Mouse (Mus musculus): ENCODE results near the gene Rap1gap. TPM values are rescaled to one million over a fixed set of nuclear protein-coding genes. Genes with fewer than 3 reads are reported as not detected.

The Rap1gap gene
- polyA plus RNA-seq, 1 experiment = 9.5 TPM

- Histone ChIP-seq H3K4me1 (ENCODE audit: control insufficient read depth, insufficient read depth, low read length) (no peaks in the 10 kb centered on the region), H3K4me3 (ENCODE audit: low read depth, low read length) (no peak overlapping the region), H3K9ac (ENCODE audit: low read depth, poor library complexity, severe bottlenecking) (no peak overlapping the region), H3K36me3 (ENCODE audit: control insufficient read depth, insufficient read depth, low read length, poor library complexity, severe bottlenecking) (no peaks in the 10 kb centered on the region), H3K9me3 (replicated peaks; ENCODE audit: control insufficient read depth, insufficient read depth, low read length, poor library complexity, severe bottlenecking) (no peaks in the 10 kb centered on the region), H3K27ac (ENCODE audit: insufficient read depth, low read length) (no peak overlapping the region), H3K27me3 (ENCODE audit: control insufficient read depth, insufficient read depth, low read length, poor library complexity, severe bottlenecking) (no peaks in the 10 kb centered on the region)
- TF ChIP-seq CTCF (IDR thresholded peaks at IDR 0.05; ENCODE audit: low read depth, low read length) (no peak), EP300 (IDR thresholded peaks at IDR 0.05; ENCODE audit: insufficient read depth, low read depth, low read length) (no peak), POLR2A (IDR thresholded peaks at IDR 0.05; ENCODE audit: insufficient read depth, low read length) (no peak)
Observed at GRCm38 (mm10) chr4:137750121-137750520, 85.6 kb downstream of the Rap1gap start.

- Histone ChIP-seq H3K4me1 (ENCODE audit: control insufficient read depth, insufficient read depth, low read length) (no peaks in the 10 kb centered on the region), H3K27ac (ENCODE audit: insufficient read depth, low read length) (no peak overlapping the region), H3K9ac (ENCODE audit: low read depth, poor library complexity, severe bottlenecking) (no peak overlapping the region), H3K27me3 (ENCODE audit: control insufficient read depth, insufficient read depth, low read length, poor library complexity, severe bottlenecking) (no peaks in the 10 kb centered on the region), H3K36me3 (ENCODE audit: control insufficient read depth, insufficient read depth, low read length, poor library complexity, severe bottlenecking) (no peaks in the 10 kb centered on the region), H3K4me3 (ENCODE audit: low read depth, low read length) (no peak overlapping the region), H3K9me3 (replicated peaks; ENCODE audit: control insufficient read depth, insufficient read depth, low read length, poor library complexity, severe bottlenecking) (no peaks in the 10 kb centered on the region)
- no peak for TF ChIP-seq CTCF (IDR thresholded peaks at IDR 0.05; ENCODE audit: low read depth, low read length)
- no peak for TF ChIP-seq EP300 (IDR thresholded peaks at IDR 0.05; ENCODE audit: insufficient read depth, low read depth, low read length)
- no peak for TF ChIP-seq POLR2A (IDR thresholded peaks at IDR 0.05; ENCODE audit: insufficient read depth, low read length)
Observed at GRCm38 (mm10) chr4:137751310-137751709, 86.8 kb downstream of the Rap1gap start.

GRCm38 (mm10) chr4:137751717-137752116 is 87.2 kb downstream of the Rap1gap start:
- no peak overlapping the region for H3K27ac ChIP-seq (ENCODE audit: insufficient read depth, low read length)
- no peak for TF ChIP-seq POLR2A (IDR thresholded peaks at IDR 0.05; ENCODE audit: insufficient read depth, low read length)
- TF ChIP-seq EP300 (IDR thresholded peaks at IDR 0.05; ENCODE audit: insufficient read depth, low read depth, low read length) = no peak
- no peak for TF ChIP-seq CTCF (IDR thresholded peaks at IDR 0.05; ENCODE audit: low read depth, low read length)
- no peaks in the 10 kb centered on the region for H3K27me3 ChIP-seq (ENCODE audit: control insufficient read depth, insufficient read depth, low read length, poor library complexity, severe bottlenecking)
- H3K9me3 ChIP-seq (replicated peaks; ENCODE audit: control insufficient read depth, insufficient read depth, low read length, poor library complexity, severe bottlenecking) = no peaks in the 10 kb centered on the region
- no peak overlapping the region for H3K4me3 ChIP-seq (ENCODE audit: low read depth, low read length)
- no peak overlapping the region for H3K9ac ChIP-seq (ENCODE audit: low read depth, poor library complexity, severe bottlenecking)
- H3K36me3 ChIP-seq (ENCODE audit: control insufficient read depth, insufficient read depth, low read length, poor library complexity, severe bottlenecking) = no peaks in the 10 kb centered on the region
- H3K4me1 ChIP-seq (ENCODE audit: control insufficient read depth, insufficient read depth, low read length) = no peaks in the 10 kb centered on the region

DNA sequence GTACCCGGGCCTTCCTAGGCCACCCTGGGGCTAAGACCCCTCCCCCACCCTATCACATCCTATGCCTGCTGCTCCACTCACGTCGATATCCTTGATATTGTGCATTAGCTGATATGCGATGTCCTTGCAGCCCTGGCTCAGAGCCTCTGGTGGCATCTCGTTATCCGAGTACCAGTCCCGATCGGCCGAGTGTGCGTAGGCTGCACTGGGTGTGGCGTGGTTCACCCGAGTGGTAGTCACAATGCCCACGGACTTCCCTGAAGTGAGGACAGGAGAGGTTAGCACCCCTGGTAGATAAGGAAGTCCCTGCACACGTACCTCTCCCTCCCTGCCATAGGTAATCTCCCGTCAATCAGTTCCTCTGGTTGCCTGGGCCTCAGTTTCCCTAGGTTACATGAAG is 87.9 kb downstream of the Rap1gap start:
- Histone ChIP-seq H3K27me3 (ENCODE audit: control insufficient read depth, insufficient read depth, low read length, poor library complexity, severe bottlenecking) (no peaks in the 10 kb centered on the region), H3K27ac (ENCODE audit: insufficient read depth, low read length) (no peak overlapping the region), H3K36me3 (ENCODE audit: control insufficient read depth, insufficient read depth, low read length, poor library complexity, severe bottlenecking) (no peaks in the 10 kb centered on the region), H3K9ac (ENCODE audit: low read depth, poor library complexity, severe bottlenecking) (no peak overlapping the region), H3K4me1 (ENCODE audit: control insufficient read depth, insufficient read depth, low read length) (no peaks in the 10 kb centered on the region), H3K9me3 (replicated peaks; ENCODE audit: control insufficient read depth, insufficient read depth, low read length, poor library complexity, severe bottlenecking) (no peaks in the 10 kb centered on the region), H3K4me3 (ENCODE audit: low read depth, low read length) (no peak overlapping the region)
- TF ChIP-seq EP300 (IDR thresholded peaks at IDR 0.05; ENCODE audit: insufficient read depth, low read depth, low read length) = no peak
- no peak for TF ChIP-seq CTCF (IDR thresholded peaks at IDR 0.05; ENCODE audit: low read depth, low read length)
- TF ChIP-seq POLR2A (IDR thresholded peaks at IDR 0.05; ENCODE audit: insufficient read depth, low read length) = no peak

DNA sequence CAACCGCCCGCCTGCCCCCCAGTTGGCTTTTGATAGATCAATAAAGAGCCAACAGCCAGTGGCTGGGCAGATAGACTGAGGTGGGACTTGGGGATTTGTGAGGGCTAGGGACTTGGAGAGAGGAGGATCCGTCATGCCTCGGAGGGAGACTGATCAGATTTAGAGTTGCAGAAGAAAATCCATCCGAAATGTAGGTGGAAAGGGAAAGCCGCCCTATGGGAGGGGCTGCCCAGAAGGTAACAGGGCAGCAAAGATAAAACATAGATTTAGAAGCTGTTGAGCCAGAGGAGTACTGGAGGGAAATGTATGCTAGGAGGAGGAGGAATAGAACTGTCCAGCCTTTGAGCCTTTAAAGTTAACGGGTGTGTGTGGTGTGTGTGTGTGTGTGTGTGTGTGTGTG is 88.7 kb downstream of the Rap1gap start:
- no peak overlapping the region for H3K4me3 ChIP-seq (ENCODE audit: low read depth, low read length)
- no peak overlapping the region for H3K9ac ChIP-seq (ENCODE audit: low read depth, poor library complexity, severe bottlenecking)
- H3K36me3 ChIP-seq (ENCODE audit: control insufficient read depth, insufficient read depth, low read length, poor library complexity, severe bottlenecking) = no peaks in the 10 kb centered on the region; the same call in 1 of the 2 replicates
- TF ChIP-seq CTCF (IDR thresholded peaks at IDR 0.05; ENCODE audit: low read depth, low read length) (no peak), POLR2A (IDR thresholded peaks at IDR 0.05; ENCODE audit: insufficient read depth, low read length) (no peak), EP300 (IDR thresholded peaks at IDR 0.05; ENCODE audit: insufficient read depth, low read depth, low read length) (no peak)
- no peaks in the 10 kb centered on the region for H3K27me3 ChIP-seq (ENCODE audit: control insufficient read depth, insufficient read depth, low read length, poor library complexity, severe bottlenecking)
- no peak overlapping the region for H3K27ac ChIP-seq (ENCODE audit: insufficient read depth, low read length)
- no peaks in the 10 kb centered on the region for H3K4me1 ChIP-seq (ENCODE audit: control insufficient read depth, insufficient read depth, low read length)
- H3K9me3 ChIP-seq (replicated peaks; ENCODE audit: control insufficient read depth, insufficient read depth, low read length, poor library complexity, severe bottlenecking) = no peaks in the 10 kb centered on the region

DNA sequence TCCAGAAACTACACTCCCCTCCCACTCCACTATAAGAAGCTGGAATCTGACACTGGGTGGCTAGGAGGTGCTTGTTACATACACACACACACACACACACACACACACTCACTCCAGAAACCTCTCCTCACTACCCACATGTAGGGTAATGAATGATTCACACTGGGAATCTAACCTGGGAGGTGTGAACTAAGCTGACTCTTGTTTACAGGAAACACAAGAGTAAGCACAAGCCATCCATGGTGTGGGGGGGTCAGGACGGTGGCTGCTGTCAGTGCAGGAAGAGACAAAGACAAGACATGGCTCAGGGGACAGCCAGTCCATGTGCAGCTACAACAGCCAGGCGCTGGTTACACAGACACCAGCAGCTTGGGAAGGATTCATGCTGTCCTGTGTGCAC is 89.9 kb downstream of the Rap1gap start:
- no peaks in the 10 kb centered on the region for H3K27me3 ChIP-seq (ENCODE audit: control insufficient read depth, insufficient read depth, low read length, poor library complexity, severe bottlenecking)
- no peak overlapping the region for H3K9ac ChIP-seq (ENCODE audit: low read depth, poor library complexity, severe bottlenecking)
- no peak overlapping the region for H3K4me3 ChIP-seq (ENCODE audit: low read depth, low read length)
- no peak overlapping the region for H3K27ac ChIP-seq (ENCODE audit: insufficient read depth, low read length)
- no peaks in the 10 kb centered on the region for H3K4me1 ChIP-seq (ENCODE audit: control insufficient read depth, insufficient read depth, low read length)
- no peaks in the 10 kb centered on the region; the same call in 1 of the 2 replicates for H3K36me3 ChIP-seq (ENCODE audit: control insufficient read depth, insufficient read depth, low read length, poor library complexity, severe bottlenecking)
- no peaks in the 10 kb centered on the region for H3K9me3 ChIP-seq (replicated peaks; ENCODE audit: control insufficient read depth, insufficient read depth, low read length, poor library complexity, severe bottlenecking)
- TF ChIP-seq CTCF (IDR thresholded peaks at IDR 0.05; ENCODE audit: low read depth, low read length) = no peak
- TF ChIP-seq EP300 (IDR thresholded peaks at IDR 0.05; ENCODE audit: insufficient read depth, low read depth, low read length) = no peak
- TF ChIP-seq POLR2A (IDR thresholded peaks at IDR 0.05; ENCODE audit: insufficient read depth, low read length) = no peak

Measured in ES-Bruce4 (cell line).